In the genomic region with DNA sequence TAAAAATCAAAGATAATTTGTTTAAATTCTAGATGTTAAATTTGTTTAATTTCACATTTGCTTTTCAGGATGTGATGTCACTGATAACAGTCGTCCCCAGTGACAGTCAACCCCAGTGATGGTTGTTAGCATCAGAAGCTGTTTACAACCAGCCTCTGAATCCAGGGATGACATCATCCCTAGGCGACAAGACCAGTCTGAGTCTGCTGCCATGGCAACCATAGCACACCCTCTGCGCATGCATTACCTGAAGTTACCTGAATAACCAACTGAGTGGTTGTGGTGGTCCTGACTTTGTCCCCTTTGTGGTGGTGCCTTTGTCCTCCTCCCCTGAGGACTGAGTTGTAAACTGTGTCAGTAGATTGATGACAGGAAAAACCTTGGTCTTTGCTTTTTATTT, we compare ENCODE assay signal across 14 mouse cellular contexts.
DNase-seq lines count a peak whose midpoint lies in the region; ATAC-seq and TF ChIP-seq lines count a peak whose summit lies in the region.
"Had no signal": no experiment of that assay in that cellular context is flagged by ENCODE, and none has a peak within 500 bp of the region (broad histone marks: within the 10 kb centered on the region; RNA-seq: fewer than 3 reads in every experiment).

No protein-coding gene starts in this region.

- H3K4me2 ChIP-seq in forebrain, embryonic 14.5 days (ENCODE audit: low read length) = no peak overlapping the region
- no peak overlapping the region for H3K4me2 ChIP-seq in forebrain, embryonic 11.5 days (ENCODE audit: low read depth, low read length, severe bottlenecking)
- H3K4me2 ChIP-seq in CH12.LX (ENCODE audit: insufficient read depth, low read depth, poor library complexity, severe bottlenecking) = no peak overlapping the region
- H3K4me2 ChIP-seq in hindbrain, embryonic 16.5 days (ENCODE audit: low read length) = no peak overlapping the region
- H3K4me2 ChIP-seq: limb, embryonic 13.5 days; stomach, embryonic 15.5 days had no signal

- 30% methylated on average over 3 of the region's 3 CpGs for WGBS in forebrain, embryonic 14.5 days
- 51% methylated on average over 3 of the region's 3 CpGs for WGBS in forebrain, embryonic 11.5 days
- WGBS in hindbrain, embryonic 16.5 days = 45% methylated on average over 3 of the region's 3 CpGs

- no peaks in the 10 kb centered on the region for H3K4me1 ChIP-seq in forebrain, embryonic 14.5 days (ENCODE audit: control insufficient read depth, insufficient read depth, low read length)
- H3K4me1 ChIP-seq in forebrain, embryonic 11.5 days (replicated peaks; ENCODE audit: control insufficient read depth, insufficient read depth, low read length) = peaks cover 2% of the 10 kb centered on the region; the same call in 1 of the 2 replicates
- peaks cover 0 to 4% of the 10 kb centered on the region in 2 experiments; a peak in 1 of 4 replicates for H3K4me1 ChIP-seq in CH12.LX (ENCODE audit: control insufficient read depth in 1 of 2, insufficient read depth in 2 of 2)
- no peaks in the 10 kb centered on the region; the same call in 1 of the 2 replicates for H3K4me1 ChIP-seq in hindbrain, embryonic 16.5 days (ENCODE audit: control insufficient read depth, insufficient read depth, low read depth, low read length)

- H3K79me2 ChIP-seq in CH12.LX (replicated peaks; ENCODE audit: control insufficient read depth, extremely low read depth, insufficient read depth, poor library complexity, severe bottlenecking) = no peaks in the 10 kb centered on the region

- no peaks in the 10 kb centered on the region for H3K9me3 ChIP-seq in forebrain, embryonic 14.5 days (replicated peaks; ENCODE audit: control insufficient read depth, low read length)
- H3K9me3 ChIP-seq in forebrain, embryonic 11.5 days (ENCODE audit: control insufficient read depth, low read length) = no peaks in the 10 kb centered on the region
- peaks cover 3% of the 10 kb centered on the region for H3K9me3 ChIP-seq in CH12.LX (replicated peaks; ENCODE audit: low read length)
- H3K9me3 ChIP-seq in hindbrain, embryonic 16.5 days (ENCODE audit: control insufficient read depth, low read length) = peaks cover 2% of the 10 kb centered on the region; the same call in 1 of the 2 replicates
- H3K9me3 ChIP-seq: limb, embryonic 13.5 days; stomach, embryonic 15.5 days had no signal

- TF ChIP-seq POLR2A in CH12.LX (IDR thresholded peaks at IDR 0.05; ENCODE audit: low read depth, low read length) = no peak

- H3K27ac ChIP-seq in forebrain, embryonic 14.5 days (ENCODE audit: low read depth, low read length) = no peak overlapping the region
- H3K27ac ChIP-seq in forebrain, embryonic 11.5 days (ENCODE audit: low read depth, low read length) = no peak overlapping the region
- no peak overlapping the region for H3K27ac ChIP-seq in CH12.LX (ENCODE audit: insufficient read depth, low read depth)
- no peak overlapping the region for H3K27ac ChIP-seq in hindbrain, embryonic 16.5 days (ENCODE audit: low read depth, low read length)
- H3K27ac ChIP-seq: limb, embryonic 13.5 days; stomach, embryonic 15.5 days had no signal

- H3K36me3 ChIP-seq in forebrain, embryonic 14.5 days (ENCODE audit: control insufficient read depth, insufficient read depth, low read length) = no peaks in the 10 kb centered on the region
- no peaks in the 10 kb centered on the region for H3K36me3 ChIP-seq in forebrain, embryonic 11.5 days (ENCODE audit: control insufficient read depth, insufficient read depth, low read length)
- H3K36me3 ChIP-seq in CH12.LX (replicated peaks in 1 of 2; ENCODE audit: control insufficient read depth in 1 of 2, insufficient read depth in 1 of 2, low read length in 1 of 2) = no peaks in the 10 kb centered on the region
- H3K36me3 ChIP-seq in hindbrain, embryonic 16.5 days (ENCODE audit: control insufficient read depth, insufficient read depth, low read length) = no peaks in the 10 kb centered on the region
- H3K36me3 ChIP-seq: limb, embryonic 13.5 days; stomach, embryonic 15.5 days had no signal

- no peak for TF ChIP-seq EP300 in CH12.LX (IDR thresholded peaks at IDR 0.05; ENCODE audit: low read length)

- no peak for TF ChIP-seq RAD21 in CH12.LX (IDR thresholded peaks at IDR 0.05; ENCODE audit: low read depth, low read length)

- H3K9ac ChIP-seq in forebrain, embryonic 14.5 days (ENCODE audit: low read length) = no peak overlapping the region
- no peak overlapping the region for H3K9ac ChIP-seq in forebrain, embryonic 11.5 days (ENCODE audit: low read length)
- no peak overlapping the region for H3K9ac ChIP-seq in CH12.LX (ENCODE audit: insufficient read depth, low read depth)
- H3K9ac ChIP-seq in hindbrain, embryonic 16.5 days (ENCODE audit: low read depth, low read length) = no peak overlapping the region
- H3K9ac ChIP-seq: limb, embryonic 13.5 days; stomach, embryonic 15.5 days had no signal

- H3K4me3 ChIP-seq in forebrain, embryonic 14.5 days (ENCODE audit: low read depth, low read length) = no peak overlapping the region
- H3K4me3 ChIP-seq in forebrain, embryonic 11.5 days (ENCODE audit: low read depth, low read length) = no peak overlapping the region
- no peak overlapping the region for H3K4me3 ChIP-seq in CH12.LX (replicated peaks in 1 of 3; ENCODE audit: low read depth in 2 of 3, low read length in 2 of 3, poor library complexity in 1 of 3)
- no peak overlapping the region for H3K4me3 ChIP-seq in hindbrain, embryonic 16.5 days (ENCODE audit: low read length)
- H3K4me3 ChIP-seq: limb, embryonic 13.5 days; stomach, embryonic 15.5 days had no signal

- peak; percentile 48 for DNase-seq in forebrain, embryonic 14.5 days (ENCODE audit: low spot score)
- DNase-seq in forebrain, embryonic 11.5 days (ENCODE audit: low spot score) = no peak
- peak; percentile 21 for DNase-seq in CH12.LX (ENCODE audit: extremely low read depth)
- peak; percentile 25 for DNase-seq in brain, adult 2 months (ENCODE audit: low read depth, low spot score)
- no peak for DNase-seq in kidney, adult 8-10 months
- DNase-seq in spleen, postnatal 4 days (ENCODE audit: low spot score in 2 of 2) = no peak
- no peak for DNase-seq in adrenal gland, postnatal 36 days
- DNase-seq: cerebellum, adult 11-12 months; kidney, adult 18-20 months; lung, postnatal 4 days; thymus, postnatal 14 days had no signal

- dilution Hi-C loops in CH12.LX (cut with MboI; ENCODE audit: extremely low pct_ligation_motif_present, extremely low pct_unique_long_range_greater_than_20kb, low sequenced_read_pairs) = no loop called here

- no peak for TF ChIP-seq CTCF in CH12.LX (conservative IDR thresholded peaks at IDR 0.05 in 1 of 2, IDR thresholded peaks at IDR 0.05 in 1 of 2; ENCODE audit: low read depth in 2 of 2, low read length in 2 of 2)

- no peaks in the 10 kb centered on the region for H3K27me3 ChIP-seq in forebrain, embryonic 14.5 days (replicated peaks; ENCODE audit: control insufficient read depth, insufficient read depth, low read length)
- no peaks in the 10 kb centered on the region; the same call in 1 of the 2 replicates for H3K27me3 ChIP-seq in forebrain, embryonic 11.5 days (ENCODE audit: control insufficient read depth, insufficient read depth, low read length)
- H3K27me3 ChIP-seq in CH12.LX (replicated peaks) = no peaks in the 10 kb centered on the region
- no peaks in the 10 kb centered on the region for H3K27me3 ChIP-seq in hindbrain, embryonic 16.5 days (replicated peaks; ENCODE audit: control insufficient read depth, insufficient read depth, low read length)
- H3K27me3 ChIP-seq: stomach, embryonic 15.5 days had no signal

- in situ Hi-C loops in CH12.LX (cut with MboI; ENCODE audit: low pct_ligation_motif_present, low pct_unique_long_range_greater_than_20kb, low sequenced_read_pairs) = loop anchor here (25.0 kb wide), 2 partner anchors 327 to 427 kb away; partner anchors contain the start of gene Barhl2

- ATAC-seq in forebrain, embryonic 14.5 days = peak; percentile 46; the same call in 1 of the 2 replicates
- ATAC-seq in forebrain, embryonic 11.5 days (replicated peaks; ENCODE audit: low FRiP score) = no peak
- peak; percentile 74 for ATAC-seq in hindbrain, embryonic 16.5 days

TF ChIP-seq in CH12.LX, 34 proteins besides CTCF, POLR2A, EP300 and RAD21:
- TF ChIP-seq MAX (IDR thresholded peaks at IDR 0.05; ENCODE audit: low read length) (no peak), ZC3H11A (IDR thresholded peaks at IDR 0.05; ENCODE audit: low read depth, low read length) (no peak), KAT2A (IDR thresholded peaks at IDR 0.05; ENCODE audit: insufficient replicate concordance, low read length) (no peak), POLR2AphosphoS2 (IDR thresholded peaks at IDR 0.05; ENCODE audit: low read depth, low read length) (no peak), JUN (IDR thresholded peaks at IDR 0.05; ENCODE audit: insufficient read depth, low read depth, low read length) (no peak), MAFK (IDR thresholded peaks at IDR 0.05; ENCODE audit: insufficient replicate concordance, low read length) (no peak), HCFC1 (IDR thresholded peaks at IDR 0.05; ENCODE audit: low read depth, low read length) (no peak), TBP (conservative IDR thresholded peaks at IDR 0.05; ENCODE audit: low read depth, low read length) (no peak), E2F4 (IDR thresholded peaks at IDR 0.05; ENCODE audit: insufficient replicate concordance, low read depth, low read length) (no peak), MXI1 (IDR thresholded peaks at IDR 0.05; ENCODE audit: low read depth, low read length) (no peak), CHD1 (IDR thresholded peaks at IDR 0.05; ENCODE audit: low read depth, low read length) (no peak), USF2 (conservative IDR thresholded peaks at IDR 0.05; ENCODE audit: low read depth, low read length) (no peak), BHLHE40 (IDR thresholded peaks at IDR 0.05; ENCODE audit: low read depth, low read length) (no peak), SIN3A (IDR thresholded peaks at IDR 0.05; ENCODE audit: low read length) (no peak)

Comparison
In these comparisons a context has a peak if more than half of its experiments do, and no peak if none do; other contexts are left out.
1. DNase-seq: peak in forebrain, embryonic 14.5 days (single experiment), CH12.LX (single experiment) and brain, adult 2 months (single experiment); none in forebrain, embryonic 11.5 days (single experiment), kidney, adult 8-10 months (0 of 2), spleen, postnatal 4 days (0 of 2) and adrenal gland, postnatal 36 days (0 of 2).